Mouse (Mus musculus) spleen, adult 2 months (tissue): ENCODE measurements at regions not wholly inside any gene's neighbourhood (a gene's known extent, or its start where the extent isn't known, plus 50 kb on each side); places are given as distances from the start of the nearest gene placed in this dataset.

ENCODE experiments used
- CTCF ChIP-seq: fragments of 200-500 bp; IDR thresholded peaks from 2 replicates; pipeline ENCODE4 v1.5.1; 2011; ENCODE audit warnings: mild to moderate bottlenecking, inconsistent platforms; ENCODE audit not compliant: insufficient read depth, insufficient read length, insufficient replicate concordance; ENCODE audit errors: extremely low read depth
- POLR2A ChIP-seq: fragments of 200-500 bp; IDR thresholded peaks from 2 replicates; pipeline ENCODE4 v1.6.1; 2011; ENCODE audit warnings: low read depth, low read length, inconsistent platforms

GRCm38 (mm10) chr10:42072758-42073157 lies 54.5 kb upstream of the Armc2 start:
- TF ChIP-seq CTCF (no peak), POLR2A (no peak)
